Mouse (Mus musculus) cerebellum, postnatal 10 days (tissue): ENCODE measurements at regions not wholly inside any gene's neighbourhood (a gene's known extent, or its start where the extent isn't known, plus 50 kb on each side); places are given as distances from the start of the nearest gene placed in this dataset.
A peak's percentile ranks its signal among the peaks of the same experiment; 100 is the strongest.

Source experiments
- DNase-seq, 2 experiments: peaks; one replicate each; pipeline ENCODE4 v3.0.0; 2021; ENCODE audit warnings: mixed read lengths in 2 of 2

- peak in 1 of 2 experiments; percentile 49 for DNase-seq
Measured at GRCm38 (mm10) chr4:9031634-9032033, 792.8 kb upstream of the Car8 start.

GRCm38 (mm10) chr4:9028946-9029345, 790.1 kb upstream of the Car8 start:
- DNase-seq: peak in 1 of 2 experiments; percentile 36

- peak; percentile 90 for DNase-seq
Measured at GRCm38 (mm10) chr4:9028475-9028874, 789.6 kb upstream of the Car8 start.

GRCm38 (mm10) chr4:9027798-9028404, 789.1 kb upstream of the Car8 start:
- DNase-seq: peak; percentile 98 to 99

- peak in 1 of 2 experiments; percentile 61 for DNase-seq
Measured at GRCm38 (mm10) chr4:9027383-9027782, 788.5 kb upstream of the Car8 start.

GRCm38 (mm10) chr4:9026841-9027240, 788.0 kb upstream of the Car8 start:
- peak; percentile 76 to 83 for DNase-seq

GRCm38 (mm10) chr4:9025821-9026470, 787.1 kb upstream of the Car8 start:
- peak in 1 of 2 experiments; percentile 34 for DNase-seq

- peak; percentile 83 to 85 for DNase-seq
Measured at GRCm38 (mm10) chr4:9024216-9024925, 785.5 kb upstream of the Car8 start.

- peak; percentile 92 for DNase-seq
Measured at GRCm38 (mm10) chr4:9019241-9020110, 780.6 kb upstream of the Car8 start.

GRCm38 (mm10) chr4:9018236-9018635, 779.4 kb upstream of the Car8 start:
- no peak for DNase-seq

- DNase-seq: peak; percentile 63 to 71
Measured at GRCm38 (mm10) chr4:9016504-9017040, 777.7 kb upstream of the Car8 start.

GRCm38 (mm10) chr4:9015528-9016503, 777.0 kb upstream of the Car8 start:
- DNase-seq: peak; percentile 74 to 79

- peak; percentile 56 to 62 for DNase-seq
Measured at GRCm38 (mm10) chr4:9014986-9015385, 776.1 kb upstream of the Car8 start.

GRCm38 (mm10) chr4:9012787-9013186, 773.9 kb upstream of the Car8 start:
- DNase-seq: peak; percentile 99

- peak; percentile 54 to 60 for DNase-seq
Measured at GRCm38 (mm10) chr4:9011952-9012351, 773.1 kb upstream of the Car8 start.

- peak; percentile 95 to 97 for DNase-seq
Measured at GRCm38 (mm10) chr4:9011129-9011518, 772.3 kb upstream of the Car8 start.

- DNase-seq: peak; percentile 65 to 73
Measured at GRCm38 (mm10) chr4:9010381-9011128, 771.7 kb upstream of the Car8 start.

- peak; percentile 65 for DNase-seq
Measured at GRCm38 (mm10) chr4:9009656-9010055, 770.8 kb upstream of the Car8 start.

- no peak for DNase-seq
Measured at GRCm38 (mm10) chr4:9005938-9006626, 767.2 kb upstream of the Car8 start.

- no peak for DNase-seq
Measured at GRCm38 (mm10) chr4:9003891-9004290, 765.0 kb upstream of the Car8 start.
